Mouse (Mus musculus) bone marrow, adult 2 months (tissue): ENCODE data around the gene Sfswap.

Source experiments
- CTCF ChIP-seq: fragments of 200-500 bp; IDR thresholded peaks from 2 replicates; pipeline ENCODE4 v1.5.1; 2011; ENCODE audit warnings: low read length, control low read depth; ENCODE audit not compliant: control insufficient read depth, insufficient read depth
- POLR2A ChIP-seq: fragments of 200-500 bp; IDR thresholded peaks from 2 replicates; pipeline ENCODE4 v1.6.1; 2011; ENCODE audit warnings: low read depth, mild to moderate bottlenecking, control low read depth, low read length, borderline replicate concordance; ENCODE audit not compliant: control insufficient read depth

GRCm38 (mm10) chr5:129594116-129595114 is 93.4 kb downstream of the Sfswap start:
- no peak for TF ChIP-seq POLR2A
- TF ChIP-seq CTCF: peak; percentile 99
